Mouse (Mus musculus) stomach, postnatal 0 days (tissue): ENCODE measurements at regions not wholly inside any gene's neighbourhood (a gene's known extent, or its start where the extent isn't known, plus 50 kb on each side); places are given as distances from the start of the nearest gene placed in this dataset.

Source experiments
- CTCF ChIP-seq: IDR thresholded peaks from 2 replicates; pipeline ENCODE4 v1.5.1; 2016; ENCODE audit warnings: antibody characterized with exemption, low read depth, mild to moderate bottlenecking, moderate library complexity
- EP300 ChIP-seq: optimal IDR thresholded peaks from 2 replicates; pipeline ENCODE3; 2016; ENCODE audit warnings: antibody characterized with exemption

DNA sequence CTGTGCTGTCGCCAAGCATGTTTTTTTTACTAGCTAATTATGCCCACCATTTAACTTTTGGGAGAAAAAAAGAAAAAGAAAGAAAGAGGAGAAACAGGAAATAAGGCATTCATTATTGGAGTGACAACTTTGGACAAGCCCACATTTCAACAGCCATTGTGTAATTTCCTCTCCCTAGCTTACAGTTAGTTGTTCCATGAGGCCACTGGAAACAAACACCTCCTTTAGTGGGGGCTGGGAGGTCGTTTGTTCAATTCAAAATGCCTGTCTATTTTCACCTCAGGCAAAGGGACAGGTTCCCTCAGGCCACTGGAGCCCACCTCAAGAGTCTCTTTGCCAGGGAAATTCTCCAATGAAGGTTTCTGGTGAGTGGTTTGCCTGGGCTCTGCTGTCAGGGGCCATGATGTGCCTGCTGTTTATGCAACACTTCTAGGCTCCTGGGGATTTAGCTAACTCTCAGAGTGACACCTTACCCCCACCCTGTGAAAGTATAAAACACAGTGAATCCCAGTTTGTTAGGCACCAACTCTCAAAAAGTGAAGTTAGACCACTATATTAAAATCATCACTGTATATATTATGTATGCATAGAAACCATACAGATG lies 51.1 kb upstream of the Lmo2 start:
- TF ChIP-seq CTCF, result no peak
- no peak for TF ChIP-seq EP300
